Mouse (Mus musculus) mature B cell (primary cell): Measurements from ENCODE around the gene Slc25a21.

Experiments
- in situ Hi-C: fragments of 300-500 bp; cut with MboI; formaldehyde crosslinking; loops from 2 replicates; pipeline ENCODE4 v1.14.3; 2019

Gene Slc25a21

DNA sequence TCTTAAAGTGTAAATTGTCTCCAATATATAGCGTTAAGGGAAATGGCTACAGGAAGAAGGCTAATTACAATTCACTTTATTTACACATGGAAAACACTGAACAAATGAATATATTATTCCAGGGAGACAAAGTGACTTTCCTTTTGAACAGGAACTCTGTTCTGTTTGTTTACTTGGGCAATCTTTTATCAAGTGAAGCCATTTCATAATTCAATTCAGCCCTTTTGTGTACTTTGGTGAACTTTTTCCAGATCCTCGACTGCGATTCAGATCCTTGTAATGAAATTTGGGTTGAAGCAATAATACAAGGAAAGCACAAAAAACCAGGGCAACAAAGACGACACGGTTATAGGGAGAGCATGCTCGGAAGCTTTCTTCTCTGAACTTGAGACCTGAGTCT lies 423.3 kb downstream of the Slc25a21 start:
- in situ Hi-C loops = no loop called here

- in situ Hi-C loops = no loop called here
These were observed 427.9 kb downstream of the Slc25a21 start for GRCm38 (mm10) chr12:56769421-56769820.

DNA sequence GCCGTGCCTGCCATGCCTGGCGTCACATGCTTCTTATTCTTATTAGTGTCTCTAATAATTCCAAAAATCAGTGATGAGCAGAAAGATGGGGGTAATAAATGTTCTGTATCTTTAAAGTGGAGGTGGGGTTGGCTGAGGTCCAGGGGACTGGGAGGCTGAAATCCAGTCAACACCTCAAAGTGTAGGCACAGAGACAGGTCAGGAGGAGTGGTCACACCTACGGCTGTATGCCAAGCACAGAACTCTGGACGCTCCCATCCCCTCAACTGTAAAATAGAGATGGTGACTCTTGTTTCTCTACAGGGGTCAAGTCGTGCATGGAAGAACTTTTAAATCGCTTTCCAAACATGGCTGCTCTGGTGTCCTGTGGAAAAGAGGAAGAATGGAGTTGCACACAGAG lies 429.8 kb downstream of the Slc25a21 start:
- in situ Hi-C loops = no loop called here

- in situ Hi-C loops = no loop called here
These were observed 460.2 kb downstream of the Slc25a21 start for GRCm38 (mm10) chr12:56737104-56737503.

GRCm38 (mm10) chr12:56727631-56728030 lies 469.6 kb downstream of the Slc25a21 start:
- in situ Hi-C loops = no loop called here

GRCm38 (mm10) chr12:56718707-56719051 lies 478.6 kb downstream of the Slc25a21 start:
- in situ Hi-C loops = no loop called here

DNA sequence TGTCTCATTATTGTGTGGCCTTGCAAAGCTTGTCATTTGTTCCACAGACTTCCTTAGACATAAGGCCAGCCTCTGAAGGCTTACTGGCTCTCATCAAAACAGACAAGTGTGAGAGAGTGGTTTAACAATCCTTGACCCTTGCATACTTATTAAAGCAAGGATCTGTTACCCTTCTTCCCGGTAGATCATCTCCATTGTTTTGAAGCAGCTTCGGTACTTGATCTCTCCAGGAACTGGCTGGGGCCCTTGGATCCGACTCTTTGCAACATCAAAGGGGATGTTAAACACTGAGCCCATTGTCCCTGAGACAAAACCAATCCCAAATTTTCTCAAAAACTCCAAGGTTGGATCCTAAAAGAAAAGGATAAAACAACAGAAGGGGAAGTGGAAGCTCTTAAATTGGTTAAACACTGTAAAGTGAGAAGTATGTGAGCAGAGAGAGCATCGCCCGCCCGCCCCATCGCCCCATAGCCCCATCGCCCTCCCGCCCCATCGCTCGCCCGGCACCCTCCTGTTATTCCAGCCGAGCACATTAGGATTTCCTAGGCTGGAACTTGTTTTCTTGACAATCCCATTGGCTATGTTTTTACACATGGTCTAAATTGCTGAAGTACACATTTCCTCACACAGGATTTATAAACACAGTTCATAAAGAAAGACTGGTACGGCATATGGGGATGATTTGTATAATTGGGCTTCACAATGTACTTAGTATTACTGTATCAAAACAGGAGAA lies 479.1 kb downstream of the Slc25a21 start:
- in situ Hi-C loops = no loop called here

DNA sequence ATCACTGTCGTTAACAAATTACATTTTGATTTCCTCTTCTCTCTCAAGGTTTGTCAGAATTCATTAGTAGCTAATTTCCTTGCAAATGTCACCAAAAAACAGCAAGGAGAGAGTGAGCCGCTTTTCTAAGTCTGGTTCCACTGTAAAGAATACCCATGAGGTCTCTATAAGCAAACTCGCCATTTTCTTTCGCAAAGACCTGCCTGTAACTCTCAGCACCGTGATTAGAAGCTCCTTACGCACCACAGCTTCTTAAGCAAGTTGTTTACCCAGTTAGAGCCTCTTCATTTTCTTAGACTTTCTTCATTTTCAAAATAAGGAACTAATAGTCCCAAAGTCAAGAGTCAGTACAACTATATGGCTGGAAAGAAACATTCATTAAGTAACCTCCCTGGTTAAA lies 496.3 kb downstream of the Slc25a21 start:
- in situ Hi-C loops = no loop called here

- in situ Hi-C loops = no loop called here
These were observed 497.1 kb downstream of the Slc25a21 start for GRCm38 (mm10) chr12:56699915-56700900.

DNA sequence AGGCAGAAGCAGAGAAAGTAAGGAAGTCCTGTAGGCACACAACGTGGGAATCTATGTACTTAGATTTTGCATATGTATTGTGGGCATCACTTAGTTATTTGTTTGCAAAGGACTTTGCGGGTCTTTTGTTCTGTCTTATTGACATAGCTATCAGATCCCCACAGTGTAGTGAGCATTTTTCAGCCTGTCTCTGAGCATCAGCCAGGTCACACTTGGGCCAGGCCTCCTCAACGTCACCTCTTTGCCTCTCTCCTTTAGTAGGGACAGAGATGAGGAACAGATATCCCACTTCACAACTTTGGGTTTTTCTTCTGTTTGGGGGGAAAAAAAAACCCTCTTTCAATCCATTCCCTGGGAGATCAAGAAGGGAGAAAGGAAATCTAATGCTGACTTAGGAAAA lies 497.9 kb downstream of the Slc25a21 start:
- in situ Hi-C loops = no loop called here

DNA sequence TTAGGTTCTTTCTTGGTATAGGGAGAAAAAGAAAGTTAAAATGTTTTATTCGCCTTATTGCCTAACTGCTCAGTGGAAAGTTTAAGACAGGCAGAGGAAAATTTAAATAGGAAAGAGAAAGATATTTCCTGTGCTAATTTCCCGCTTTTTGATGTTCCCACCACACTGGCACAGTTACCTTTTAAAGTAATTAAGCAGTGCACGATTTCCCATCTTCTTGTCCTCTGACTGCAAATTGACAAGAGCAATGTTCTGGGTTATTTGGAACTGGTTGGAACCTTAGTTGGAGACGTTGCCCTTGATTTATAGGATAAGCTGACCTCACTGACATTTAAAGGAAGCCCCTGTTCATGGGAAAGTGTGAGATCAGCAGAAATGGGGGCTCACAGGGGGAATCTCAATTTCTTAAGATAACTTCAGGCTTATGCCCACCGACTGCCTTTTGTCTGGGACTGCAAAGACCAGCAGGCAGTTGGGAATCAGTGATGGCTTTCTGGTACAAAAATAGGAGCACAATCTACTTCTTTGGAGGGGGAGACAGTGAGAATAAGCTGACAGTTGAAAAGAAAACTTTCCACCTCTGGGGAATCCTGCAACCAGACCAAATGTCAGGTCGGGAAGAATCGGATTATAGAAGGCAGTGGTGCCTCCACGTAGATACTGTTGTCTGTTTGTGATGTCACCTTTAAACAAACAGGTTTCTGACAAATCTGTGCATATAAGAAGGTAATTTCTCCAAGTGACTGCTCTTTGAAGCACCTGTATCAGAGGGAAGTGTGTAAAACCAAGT lies 498.9 kb downstream of the Slc25a21 start:
- in situ Hi-C loops = no loop called here

- in situ Hi-C loops = no loop called here
These were observed 499.5 kb downstream of the Slc25a21 start for GRCm38 (mm10) chr12:56697785-56698184.

DNA sequence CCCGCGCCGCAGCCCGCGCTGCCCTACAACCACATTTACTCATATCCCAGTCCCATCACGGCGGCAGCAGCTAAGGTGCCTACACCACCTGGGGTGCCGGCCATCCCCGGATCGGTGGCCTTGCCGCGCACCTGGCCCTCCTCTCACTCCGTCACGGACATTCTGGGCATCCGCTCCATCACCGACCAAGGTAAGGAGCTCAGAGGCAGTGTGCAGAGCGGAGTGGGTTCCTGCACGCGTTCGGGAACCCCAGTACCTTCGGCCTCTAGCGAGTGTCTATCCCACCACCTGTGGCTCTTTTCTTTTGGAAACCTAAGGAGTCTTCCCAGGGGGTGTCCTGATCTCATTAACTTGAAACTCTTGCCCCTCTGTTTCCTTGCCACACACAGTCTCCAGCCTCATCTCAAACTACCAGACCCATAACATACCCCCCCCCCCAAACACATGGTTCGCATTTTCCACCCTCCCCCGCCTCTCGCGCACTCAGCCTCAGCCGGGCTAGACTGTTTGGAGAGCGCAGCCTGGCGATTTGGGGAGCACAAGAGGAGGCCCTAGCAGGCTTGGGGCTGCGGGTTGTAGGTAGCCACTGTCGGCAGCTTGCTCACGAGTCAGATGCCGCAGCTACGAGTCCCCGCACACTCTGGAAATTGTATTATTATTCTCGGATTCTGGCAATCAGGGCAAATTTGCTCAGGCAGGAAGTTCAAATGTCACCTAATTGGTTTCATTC lies 500.1 kb downstream of the Slc25a21 start:
- in situ Hi-C loops = no loop called here

DNA sequence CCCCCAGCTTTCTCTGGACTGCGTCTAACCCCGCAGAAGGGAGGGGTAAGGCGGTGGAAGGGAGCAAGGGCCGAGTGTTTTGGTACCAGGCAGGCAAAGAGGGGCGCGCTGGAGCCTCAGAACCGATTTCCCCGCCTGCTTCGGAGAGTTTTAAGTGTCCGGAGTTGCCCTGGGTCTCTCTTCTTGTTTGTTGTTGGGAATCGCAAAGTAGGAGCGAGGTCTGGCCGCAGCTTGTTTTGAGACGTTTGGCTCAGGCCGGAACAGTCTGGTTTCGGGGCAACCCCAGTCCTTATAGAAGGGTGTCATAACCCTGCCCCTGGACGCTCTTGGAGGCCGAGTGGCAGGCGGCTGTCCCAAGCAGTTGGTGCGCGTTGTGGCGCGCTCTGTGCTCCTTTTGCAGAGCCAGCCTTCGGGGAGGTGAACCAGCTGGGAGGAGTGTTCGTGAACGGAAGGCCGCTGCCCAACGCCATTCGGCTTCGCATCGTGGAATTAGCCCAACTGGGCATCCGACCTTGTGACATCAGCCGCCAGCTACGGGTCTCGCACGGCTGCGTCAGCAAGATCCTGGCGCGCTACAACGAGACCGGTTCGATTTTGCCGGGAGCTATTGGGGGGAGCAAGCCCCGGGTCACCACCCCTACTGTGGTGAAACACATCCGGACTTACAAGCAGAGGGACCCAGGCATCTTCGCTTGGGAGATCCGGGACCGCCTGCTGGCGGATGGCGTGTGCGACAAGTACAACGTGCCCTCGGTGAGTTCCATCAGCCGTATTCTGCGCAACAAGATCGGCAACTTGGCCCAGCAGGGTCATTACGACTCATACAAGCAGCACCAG lies 500.9 kb downstream of the Slc25a21 start:
- in situ Hi-C loops = no loop called here

DNA sequence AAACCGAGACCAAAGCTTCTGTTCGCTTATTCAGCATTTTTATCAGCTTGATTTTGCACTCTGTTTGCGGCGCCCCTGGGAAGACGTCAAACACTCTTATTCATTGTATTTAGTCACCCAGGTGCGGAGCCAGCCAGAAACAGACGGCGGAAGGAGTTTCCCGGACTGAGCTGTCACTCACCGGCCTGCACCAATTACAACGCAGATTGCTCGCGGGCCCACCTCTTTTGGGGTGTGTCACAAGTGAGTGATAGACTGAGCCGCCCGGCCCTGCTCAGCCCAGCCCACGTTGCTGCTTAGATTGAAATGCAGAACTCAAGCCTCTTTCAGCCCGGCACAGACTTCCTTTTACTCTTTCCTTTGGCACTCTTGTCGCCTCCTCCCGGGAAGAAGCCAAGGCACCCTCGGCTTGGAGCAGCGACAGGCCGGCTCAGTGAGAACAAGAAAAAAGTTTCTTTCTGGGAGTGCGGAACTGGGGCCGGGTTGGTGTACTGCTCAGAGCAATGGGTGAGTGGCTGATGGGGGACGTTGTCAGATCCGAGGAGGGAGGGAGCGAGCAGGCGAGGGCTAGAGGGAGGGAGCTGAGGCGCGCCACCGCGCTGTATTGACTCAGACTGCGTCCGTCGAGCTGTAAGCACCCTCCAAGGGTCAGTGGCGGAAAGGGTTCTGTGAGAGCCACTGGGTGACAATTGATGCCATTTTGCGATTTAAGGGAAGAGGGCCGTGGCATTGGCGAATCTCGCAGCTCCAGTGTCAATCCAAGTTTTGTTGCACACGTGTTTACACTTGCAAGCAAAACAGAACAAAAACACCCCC lies 501.7 kb downstream of the Slc25a21 start:
- in situ Hi-C loops = no loop called here

DNA sequence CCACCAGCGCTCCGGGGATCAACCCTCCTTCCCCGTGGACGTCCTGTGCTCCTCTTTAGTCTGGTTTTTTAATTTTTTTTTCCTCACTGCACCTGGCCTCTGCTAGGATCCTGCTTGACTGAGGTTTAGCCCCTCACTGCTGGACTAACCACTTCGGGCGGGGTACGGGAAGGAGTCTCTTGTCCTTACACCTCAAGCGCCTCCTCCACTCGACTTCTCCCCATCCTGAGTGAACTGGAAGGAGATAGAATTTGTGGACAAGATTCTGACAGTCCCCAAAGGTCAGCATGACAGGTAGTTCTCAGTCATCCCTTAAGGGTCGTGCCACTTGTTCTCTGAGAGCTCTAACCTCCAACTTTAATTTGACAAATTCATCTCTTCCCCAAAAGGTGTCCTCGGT lies 502.3 kb downstream of the Slc25a21 start:
- in situ Hi-C loops = no loop called here

- in situ Hi-C loops = no loop called here
These were observed 502.9 kb downstream of the Slc25a21 start for GRCm38 (mm10) chr12:56694361-56694760.

- in situ Hi-C loops = no loop called here
These were observed 503.7 kb downstream of the Slc25a21 start for GRCm38 (mm10) chr12:56693411-56694098.

DNA sequence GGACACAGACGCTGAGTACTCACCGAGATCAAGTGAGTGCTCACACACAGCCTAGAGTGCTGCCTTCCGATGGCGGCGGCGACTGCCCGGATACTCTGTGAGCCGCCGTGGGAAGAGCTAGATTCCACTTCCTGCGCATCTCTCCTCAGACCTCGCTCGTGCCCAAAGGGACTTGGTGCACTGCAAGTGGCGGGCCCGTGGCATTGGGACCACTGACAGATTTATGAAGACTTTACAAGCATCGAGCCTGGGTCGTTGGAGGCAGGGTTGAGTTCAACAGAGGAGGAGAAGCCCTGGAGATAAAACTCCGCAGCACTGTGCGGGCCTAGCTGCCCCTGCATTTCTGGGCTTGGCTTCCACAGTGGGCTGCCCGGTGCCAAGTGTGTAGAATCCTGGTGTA lies 504.7 kb downstream of the Slc25a21 start:
- in situ Hi-C loops = no loop called here
